Mouse (Mus musculus): ENCODE data around the gene Slc27a2. TPM values are rescaled to one million over a fixed set of nuclear protein-coding genes. Genes with fewer than 3 reads are reported as not detected.

Gene Slc27a2
- total RNA-seq (2023) = not detected in 4 replicates

DNA sequence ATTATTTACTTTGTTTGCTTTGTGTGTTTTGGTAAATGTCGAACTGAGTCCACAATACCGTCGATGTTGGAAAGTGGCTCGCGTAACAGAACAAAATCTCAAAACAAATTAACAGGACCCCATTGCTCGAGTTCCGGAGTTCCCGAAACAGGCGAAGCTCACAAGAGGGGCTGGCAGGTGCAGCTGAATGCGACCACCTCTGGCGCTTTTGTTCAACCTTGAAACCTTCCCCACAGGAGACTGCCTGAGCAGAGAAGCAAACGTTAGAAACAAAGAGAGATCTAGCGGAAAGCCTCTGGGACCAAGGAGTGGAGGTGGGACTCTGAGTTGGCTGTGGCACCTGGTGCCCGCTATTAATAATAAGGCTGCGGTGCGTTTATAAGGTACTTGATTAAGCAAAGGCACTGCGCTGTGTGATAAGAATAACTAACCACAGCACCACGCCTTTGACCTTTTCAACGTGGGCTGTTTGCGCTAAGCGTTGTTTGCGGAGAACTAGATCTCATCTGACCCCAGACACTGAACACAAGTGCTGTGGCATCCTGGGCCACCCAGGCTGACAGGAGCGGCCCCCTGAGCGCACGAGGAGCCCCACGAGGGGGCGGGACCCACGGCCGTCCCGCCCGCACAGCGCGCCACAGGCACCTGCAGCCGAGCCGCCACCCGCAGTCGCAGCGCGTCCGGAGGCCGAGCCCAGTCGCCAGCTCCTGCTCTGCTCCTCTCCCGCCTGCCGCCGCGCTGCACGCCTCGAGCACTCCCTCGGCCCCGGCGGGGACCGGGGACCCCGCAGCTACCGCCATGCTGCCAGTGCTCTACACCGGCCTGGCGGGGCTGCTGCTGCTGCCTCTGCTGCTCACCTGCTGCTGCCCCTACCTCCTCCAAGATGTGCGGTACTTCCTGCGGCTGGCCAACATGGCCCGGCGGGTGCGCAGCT is at the start of gene Slc27a2:
TSS of gene Slc27a2 (plus strand) at position 51 of the 934 bp plus-strand sequence.

DNA sequence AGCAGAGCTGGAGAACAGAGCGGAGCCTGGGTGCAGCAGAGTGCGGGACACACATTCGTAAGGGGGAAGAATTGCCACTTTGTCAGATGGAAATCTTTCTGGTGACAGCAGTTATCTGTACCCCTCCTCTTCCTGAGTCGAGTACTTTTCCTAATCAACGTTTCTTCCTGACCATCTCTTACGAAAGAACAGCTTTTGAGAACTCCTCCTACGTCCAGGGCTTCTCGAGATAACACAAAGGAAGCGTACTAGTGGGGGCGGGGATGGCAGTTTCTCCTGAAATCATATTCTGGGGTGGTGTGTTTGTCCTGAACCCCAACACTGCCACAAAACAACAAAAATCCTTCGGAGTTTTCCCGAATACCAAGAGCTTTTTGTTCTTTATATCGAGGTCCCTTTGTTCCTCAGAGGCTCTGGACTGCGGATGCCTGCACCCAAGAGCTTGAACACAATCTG is 67.1 kb downstream of the Slc27a2 start, which contains the start of gene Hdc:
TSS of gene Hdc (minus strand) at position 51 of the 456 bp plus-strand sequence.

Other genes with a start within 250 kb of the Slc27a2 start
- gene Atp8b4, start 51.7 kb upstream of the Slc27a2 start, total RNA-seq (2023) = 0.18 to 0.47 TPM (median 0.31 TPM) in 4 replicates
- gene Hdc, start 66.9 kb downstream of the Slc27a2 start, total RNA-seq (2023) = 0.37 to 0.78 TPM (median 0.69 TPM) in 3 of 4 replicates, not detected in the other
- 37.4 to 48.8 TPM (median 43.8 TPM) in 4 replicates for gene Gabpb1, start 123.9 kb downstream of the Slc27a2 start, total RNA-seq (2023)
- gene Usp8, start 154.9 kb downstream of the Slc27a2 start, total RNA-seq (2023) = 49.1 to 55.4 TPM (median 51.4 TPM) in 4 replicates
- gene Usp50, start 231.1 kb downstream of the Slc27a2 start, total RNA-seq (2023) = not detected in 4 replicates

Data from B cell, adult 62 days (primary cell).